ENCODE assay signal across 26 mouse cellular contexts in genomic region chr11:98285368-98285767, GRCm38 (mm10). TPM values are rescaled to one million over a fixed set of nuclear protein-coding genes. Genes with fewer than 3 reads are reported as not detected.
A peak's percentile ranks its signal among the peaks of the same experiment; 100 is the strongest.
DNase-seq lines count a peak whose midpoint lies in the region; ATAC-seq and TF ChIP-seq lines count a peak whose summit lies in the region.
"Had no signal": no experiment of that assay in that cellular context is flagged by ENCODE, and none has a peak within 500 bp of the region (broad histone marks: within the 10 kb centered on the region; RNA-seq: fewer than 3 reads in every experiment).

No protein-coding gene starts in this region.

- WGBS in forebrain, embryonic 15.5 days = 44% methylated on average over 2 of the region's 2 CpGs
- 47% methylated on average over 2 of the region's 2 CpGs for WGBS in forebrain, embryonic 12.5 days
- 39% methylated on average over 2 of the region's 2 CpGs for WGBS in midbrain, embryonic 15.5 days

- no peaks in the 10 kb centered on the region for H3K27me3 ChIP-seq in forebrain, embryonic 15.5 days
- H3K27me3 ChIP-seq in forebrain, embryonic 12.5 days = peaks cover 5% of the 10 kb centered on the region; the same call in 1 of the 2 replicates
- H3K27me3 ChIP-seq in midbrain, embryonic 15.5 days (replicated peaks) = no peaks in the 10 kb centered on the region
- H3K27me3 ChIP-seq: embryonic facial prominence, embryonic 12.5 days had no signal

- H3K9ac ChIP-seq in forebrain, embryonic 15.5 days (replicated peaks) = no peak overlapping the region
- no peak overlapping the region for H3K9ac ChIP-seq in forebrain, embryonic 12.5 days
- H3K9ac ChIP-seq in ES-E14 (ENCODE audit: insufficient read depth, low read depth, low read length, poor library complexity, severe bottlenecking) = no peak overlapping the region
- no peak overlapping the region for H3K9ac ChIP-seq in midbrain, embryonic 15.5 days
- H3K9ac ChIP-seq: embryonic facial prominence, embryonic 12.5 days; heart, embryonic 13.5 days; limb, embryonic 15.5 days; midbrain, embryonic 12.5 days had no signal

- H3K4me1 ChIP-seq in forebrain, embryonic 15.5 days = peaks cover 82% of the 10 kb centered on the region
- H3K4me1 ChIP-seq in forebrain, embryonic 12.5 days = peaks cover 42% of the 10 kb centered on the region
- peaks cover 3 to 4% of the 10 kb centered on the region in 2 experiments; a peak in 2 of 4 replicates for H3K4me1 ChIP-seq in ES-E14 (ENCODE audit: control insufficient read depth in 2 of 2, insufficient read depth in 2 of 2, low read length in 2 of 2, poor library complexity in 1 of 2)
- peaks cover 38% of the 10 kb centered on the region for H3K4me1 ChIP-seq in midbrain, embryonic 15.5 days

- no peaks in the 10 kb centered on the region for H3K9me3 ChIP-seq in forebrain, embryonic 15.5 days
- no peaks in the 10 kb centered on the region for H3K9me3 ChIP-seq in forebrain, embryonic 12.5 days
- no peaks in the 10 kb centered on the region for H3K9me3 ChIP-seq in ES-E14 (ENCODE audit: control insufficient read depth, insufficient read depth, low read depth, low read length)
- no peaks in the 10 kb centered on the region for H3K9me3 ChIP-seq in midbrain, embryonic 15.5 days
- H3K9me3 ChIP-seq: embryonic facial prominence, embryonic 12.5 days; heart, embryonic 13.5 days; limb, embryonic 15.5 days; midbrain, embryonic 12.5 days had no signal

- H3K36me3 ChIP-seq in forebrain, embryonic 15.5 days = no peaks in the 10 kb centered on the region
- H3K36me3 ChIP-seq in forebrain, embryonic 12.5 days (replicated peaks) = no peaks in the 10 kb centered on the region
- H3K36me3 ChIP-seq in ES-E14 (ENCODE audit: control insufficient read depth, insufficient read depth, low read length, poor library complexity, severe bottlenecking) = no peaks in the 10 kb centered on the region
- no peaks in the 10 kb centered on the region; the same call in 1 of the 2 replicates for H3K36me3 ChIP-seq in midbrain, embryonic 15.5 days (replicated peaks)

- DNase-seq in layer of hippocampus, adult 2 months (ENCODE audit: low spot score in 2 of 2) = no peak
- no peak for DNase-seq in layer of hippocampus, postnatal 14 days (ENCODE audit: low spot score in 2 of 2)
- DNase-seq in ES-E14 (ENCODE audit: low read depth, low spot score) = no peak
- DNase-seq in cerebellum, adult 18-20 months = no peak
- DNase-seq: adrenal gland, postnatal 14 days; cerebellum, adult 9-10 months; heart, postnatal 4 days; kidney, adult 2 months; kidney, postnatal 4 days; lung, adult 18-20 months; lung, postnatal 4 days; right cerebral cortex, postnatal 14 days; thymus, postnatal 25 days had no signal

- H3K4me2 ChIP-seq in forebrain, embryonic 15.5 days (replicated peaks) = no peak overlapping the region
- no peak overlapping the region for H3K4me2 ChIP-seq in forebrain, embryonic 12.5 days
- peak overlapping the region; percentile 27; the same call in 1 of the 2 replicates for H3K4me2 ChIP-seq in midbrain, embryonic 15.5 days
- H3K4me2 ChIP-seq: embryonic facial prominence, embryonic 12.5 days; heart, embryonic 13.5 days; limb, embryonic 15.5 days had no signal

- no peak overlapping the region for H3K4me3 ChIP-seq in forebrain, embryonic 15.5 days
- H3K4me3 ChIP-seq in forebrain, embryonic 12.5 days (replicated peaks) = no peak overlapping the region
- no peak overlapping the region for H3K4me3 ChIP-seq in layer of hippocampus, adult 2 months
- no peak overlapping the region for H3K4me3 ChIP-seq in ES-E14 (ENCODE audit: insufficient read depth in 1 of 2, low read depth in 1 of 2, low read length in 2 of 2, poor library complexity in 1 of 2, severe bottlenecking in 1 of 2)
- H3K4me3 ChIP-seq in midbrain, embryonic 15.5 days = no peak overlapping the region
- H3K4me3 ChIP-seq: embryonic facial prominence, embryonic 12.5 days; heart, embryonic 13.5 days; limb, embryonic 15.5 days; midbrain, embryonic 12.5 days had no signal

- peak overlapping the region; percentile 97 for H3K27ac ChIP-seq in forebrain, embryonic 15.5 days (replicated peaks)
- no peak overlapping the region for H3K27ac ChIP-seq in forebrain, embryonic 12.5 days
- H3K27ac ChIP-seq in layer of hippocampus, adult 2 months = peak overlapping the region; percentile 80
- no peak overlapping the region for H3K27ac ChIP-seq in ES-E14 (ENCODE audit: insufficient read depth, low read depth, low read length, poor library complexity, severe bottlenecking)
- H3K27ac ChIP-seq in midbrain, embryonic 15.5 days = peak overlapping the region; percentile 63; the same call in 1 of the 2 replicates
- H3K27ac ChIP-seq: embryonic facial prominence, embryonic 12.5 days; heart, embryonic 13.5 days; limb, embryonic 15.5 days; midbrain, embryonic 12.5 days had no signal

- TF ChIP-seq CTCF in layer of hippocampus, adult 2 months (conservative IDR thresholded peaks at IDR 0.05) = no peak

- in situ Hi-C loops in ES-E14 (cut with MboI; ENCODE audit: low sequenced_read_pairs in 2 of 2, unreplicated experiment in 2 of 2) = no loop called here

- ATAC-seq in forebrain, embryonic 15.5 days (replicated peaks) = no peak
- no peak for ATAC-seq in forebrain, embryonic 12.5 days (ENCODE audit: low FRiP score)
- no peak for ATAC-seq in midbrain, embryonic 15.5 days (replicated peaks)
- ATAC-seq in cerebellum, adult (ENCODE audit: insufficient number of reproducible peaks, low FRiP score, low TSS enrichment) = no peak
- ATAC-seq: activated CD4-positive, CD25-positive, alpha-beta regulatory T cell, adult 4 months had no signal

TF ChIP-seq in ES-E14, 5 proteins besides CTCF, POLR2A, EP300 and RAD21:
- TF ChIP-seq ZNF384 (IDR thresholded peaks at IDR 0.05; ENCODE audit: low read depth, low read length) (peak; percentile 94), MAFK (IDR thresholded peaks at IDR 0.05; ENCODE audit: insufficient read depth, low read depth, low read length) (no peak)

RNA-seq across cellular contexts. Expression of gene Neurod2, which starts 44.1 kb away (rescaled TPM):
- polyA plus RNA-seq in forebrain, embryonic 15.5 days (2015; fragmentation: Nextera tagmentation; extraction: Ambion mirVana) = 142 and 148 TPM in 2 replicates
- 19.9 and 20.5 TPM in 2 replicates for polyA plus RNA-seq in forebrain, embryonic 12.5 days (2016; fragmentation: Nextera tagmentation; extraction: Ambion mirVana)
- total RNA-seq in layer of hippocampus, adult 2 months (2021) = 100 to 1,000 TPM; 163 to 165 TPM
- total RNA-seq in layer of hippocampus, postnatal 14 days (2021) = 100 to 1,000 TPM; 113 to 124 TPM
- not detected in 2 replicates for total RNA-seq in ES-E14 (2012; rRNA removed)
- 6.5 and 9.0 TPM in 2 replicates for polyA plus RNA-seq in midbrain, embryonic 15.5 days (2015; fragmentation: Nextera tagmentation; extraction: Ambion mirVana)
- total RNA-seq: adrenal gland, postnatal 14 days; gastrocnemius, adult 18-20 months; heart, postnatal 4 days had no signal
- polyA plus RNA-seq: activated CD4-positive, CD25-positive, alpha-beta regulatory T cell, adult 4 months; gonadal fat pad, adult 2 months; heart, embryonic 13.5 days; kidney, adult 2 months; limb, embryonic 15.5 days; spleen, adult 2 months; stomach, embryonic 16.5 days had no signal

Comparison
In these comparisons a context has a peak if more than half of its experiments do, and no peak if none do; other contexts are left out.
1. H3K27ac ChIP-seq: peak in forebrain, embryonic 15.5 days (single experiment), layer of hippocampus, adult 2 months (single experiment) and midbrain, embryonic 15.5 days (single experiment); none in forebrain, embryonic 12.5 days (single experiment) and ES-E14 (single experiment).
2. RNA of gene Neurod2, which starts 44.1 kb away (total RNA-seq): 163 to 165 TPM in layer of hippocampus, adult 2 months and 113 to 124 TPM in layer of hippocampus, postnatal 14 days; not detected in ES-E14; every median in the first group is over 100 times any median in the second.